Comparison of ENCODE assay signal across 8 mouse cellular contexts in the genomic region with DNA sequence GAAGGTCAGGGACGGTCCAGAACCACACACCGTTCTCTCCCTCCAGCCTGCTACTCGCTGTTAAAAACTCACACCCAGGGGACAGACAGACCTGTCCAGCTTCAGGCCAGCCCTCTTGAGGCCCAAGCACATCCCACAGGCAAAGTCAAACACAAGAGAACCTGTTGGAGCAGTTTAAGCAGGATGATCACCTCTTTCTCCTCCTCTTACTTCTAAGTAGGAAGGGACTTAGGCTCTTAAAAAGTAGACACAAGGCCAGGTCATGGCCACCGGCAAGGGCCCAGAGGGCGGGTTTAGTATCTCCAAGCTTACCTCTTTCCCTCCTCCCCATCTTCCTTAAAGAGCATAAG. TPM values are rescaled to one million over a fixed set of nuclear protein-coding genes. Genes with fewer than 3 reads are reported as not detected.
DNase-seq lines count a peak whose midpoint lies in the region; ATAC-seq and TF ChIP-seq lines count a peak whose summit lies in the region.

No protein-coding gene starts in this region.

- no peaks in the 10 kb centered on the region for H3K9me3 ChIP-seq in intestine, embryonic 15.5 days

- peak overlapping the region; percentile 83 for H3K4me2 ChIP-seq in intestine, embryonic 15.5 days (replicated peaks)

- H3K79me2 ChIP-seq in macrophage (ENCODE audit: inconsistent target): peaks cover 53% of the 10 kb centered on the region

- no peak for DNase-seq in layer of hippocampus, adult 2 months (ENCODE audit: low spot score in 2 of 2)
- DNase-seq in layer of hippocampus, adult 18-20 months (ENCODE audit: low spot score in 2 of 2): no peak
- peak; percentile 49 for DNase-seq in c-Kit-positive CD71-positive TER-119-positive erythroid progenitor cells, embryonic 14.5 days (ENCODE audit: low spot score)
- DNase-seq in gastrocnemius, adult 8-10 months (ENCODE audit: low spot score in 2 of 2): no peak
- DNase-seq in ovary, postnatal 14 days (ENCODE audit: low spot score): no peak
- no peak for DNase-seq in spleen, adult 18-20 months

- no peaks in the 10 kb centered on the region for H3K36me3 ChIP-seq in intestine, embryonic 15.5 days
- no peaks in the 10 kb centered on the region for H3K36me3 ChIP-seq in macrophage (ENCODE audit: inconsistent target)

- peak overlapping the region; percentile 88 for H3K27ac ChIP-seq in layer of hippocampus, adult 2 months
- H3K27ac ChIP-seq in intestine, embryonic 15.5 days: peak overlapping the region; percentile 95
- H3K27ac ChIP-seq in macrophage: peak overlapping the region; percentile 13; the same call in 1 of the 2 replicates

- peak overlapping the region; percentile 80 for H3K4me3 ChIP-seq in layer of hippocampus, adult 2 months
- H3K4me3 ChIP-seq in intestine, embryonic 15.5 days (replicated peaks): peak overlapping the region; percentile 90
- H3K4me3 ChIP-seq in macrophage (ENCODE audit: inconsistent target): peak overlapping the region; percentile 39

- no peak for TF ChIP-seq CTCF in layer of hippocampus, adult 2 months (conservative IDR thresholded peaks at IDR 0.05)

- peaks cover 35% of the 10 kb centered on the region for H3K4me1 ChIP-seq in intestine, embryonic 15.5 days (replicated peaks)

- peak overlapping the region; percentile 99 for H3K9ac ChIP-seq in intestine, embryonic 15.5 days

- WGBS in intestine, embryonic 15.5 days: 12% methylated on average over 5 of the region's 5 CpGs
- 43% methylated on average over 5 of the region's 5 CpGs for WGBS in macrophage (ENCODE audit: missing documents)

- no peaks in the 10 kb centered on the region for H3K27me3 ChIP-seq in intestine, embryonic 15.5 days (replicated peaks)

- peak; percentile 42 for ATAC-seq in intestine, embryonic 15.5 days

RNA-seq across cellular contexts. Expression of a gene that starts 1.3 kb away (rescaled TPM):
- total RNA-seq in layer of hippocampus, adult 2 months (2021): 10 to 100 TPM; 38.4 to 38.8 TPM
- total RNA-seq in layer of hippocampus, adult 18-20 months (2021): 10 to 100 TPM; 41.0 to 41.7 TPM
- 5.5 and 6.3 TPM in 2 replicates for polyA plus RNA-seq in intestine, embryonic 15.5 days (2015; fragmentation: Nextera tagmentation; extraction: Ambion mirVana)
- total RNA-seq in macrophage (2018; cell fraction: chromatin; rRNA removed): 10 to 100 TPM in 23 of 26 experiments, 1 to 10 TPM in 3; 5.8 to 32.4 (median 19.6) TPM
- 10 to 100 TPM; 15.5 to 29.1 (median 21.7) TPM for total RNA-seq in macrophage (2018; cell fraction: cytosol; rRNA removed)
- 10 to 100 TPM; 12.3 to 29.5 (median 22.7) TPM for total RNA-seq in macrophage (2018; cell fraction: nucleus; rRNA removed)
- 17.3 to 20.6 TPM (median 20.4 TPM) in 3 replicates for polyA plus RNA-seq in macrophage (2018)
- 10 to 100 TPM; 32.5 to 39.7 (median 36.2) TPM for total RNA-seq in gastrocnemius, adult 8-10 months (2022)

Comparison
In these comparisons a context has a peak if more than half of its experiments do, and no peak if none do; other contexts are left out.
1. H3K27ac ChIP-seq: peak in every context shown above with its lines; median percentile 95 in intestine, embryonic 15.5 days; 88 in layer of hippocampus, adult 2 months; 13 in macrophage.
2. H3K4me3 ChIP-seq: peak in every context shown above with its lines; median percentile 90 in intestine, embryonic 15.5 days; 80 in layer of hippocampus, adult 2 months; 39 in macrophage.